Mouse (Mus musculus): ENCODE results near the gene Ran.

Gene Ran

GRCm38 (mm10) chr5:129054675-129055284, 34.9 kb downstream of the Ran start:
- in situ Hi-C loops (cut with MboI, MseI) = no loop called here

GRCm38 (mm10) chr5:129059116-129059515, 39.2 kb downstream of the Ran start:
- in situ Hi-C loops (cut with MboI, MseI) = no loop called here

GRCm38 (mm10) chr5:129061579-129061978, 41.7 kb downstream of the Ran start:
- in situ Hi-C loops (cut with MboI, MseI) = loop anchor here (5.0 kb wide), 2 partner anchors 521 to 531 kb away; partner anchors contain the start of gene Mmp17 (in 1 of the 2)

GRCm38 (mm10) chr5:129063037-129063791, 43.3 kb downstream of the Ran start:
- in situ Hi-C loops (cut with MboI, MseI) = loop anchor here (5.0 kb wide), 2 partner anchors 519 to 529 kb away; partner anchors contain the start of gene Mmp17 (in 1 of the 2)

GRCm38 (mm10) chr5:129063792-129064087, 43.9 kb downstream of the Ran start:
- in situ Hi-C loops (cut with MboI, MseI) = loop anchor here (5.0 kb wide), 2 partner anchors 519 to 529 kb away; partner anchors contain the start of gene Mmp17 (in 1 of the 2)

- in situ Hi-C loops (cut with MboI, MseI) = loop anchor here (5.0 kb wide), 2 partner anchors 518 to 528 kb away; partner anchors contain the start of gene Mmp17 (in 1 of the 2)
Measured at GRCm38 (mm10) chr5:129064186-129064585, 44.3 kb downstream of the Ran start.

GRCm38 (mm10) chr5:129065301-129065700, 45.4 kb downstream of the Ran start:
- in situ Hi-C loops (cut with MboI, MseI) = loop anchor here in 1 of 2 experiments (5.0 kb wide), 1 partner anchor 97 kb away; no protein-coding TSS in a partner anchor

- in situ Hi-C loops (cut with MboI, MseI) = loop anchor here in 1 of 2 experiments (5.0 kb wide), 1 partner anchor 96 kb away; no protein-coding TSS in a partner anchor
Measured at GRCm38 (mm10) chr5:129065946-129066345, 46.1 kb downstream of the Ran start.

GRCm38 (mm10) chr5:129066541-129067230, 46.8 kb downstream of the Ran start:
- in situ Hi-C loops (cut with MboI, MseI) = loop anchor here in 1 of 2 experiments (5.0 kb wide), 1 partner anchor 96 kb away; no protein-coding TSS in a partner anchor

- in situ Hi-C loops (cut with MboI, MseI) = loop anchor here in 1 of 2 experiments (5.0 kb wide), 1 partner anchor 95 kb away; no protein-coding TSS in a partner anchor
Measured at GRCm38 (mm10) chr5:129067231-129067834, 47.5 kb downstream of the Ran start.

- in situ Hi-C loops (cut with MboI, MseI) = loop anchor here in 1 of 2 experiments (10.0 kb wide), 1 partner anchor 333 kb away; no protein-coding TSS in a partner anchor
Measured at GRCm38 (mm10) chr5:129071761-129072280, 52.0 kb downstream of the Ran start.

- in situ Hi-C loops (cut with MboI, MseI) = loop anchor here in 1 of 2 experiments (10.0 kb wide), 1 partner anchor 331 kb away; no protein-coding TSS in a partner anchor
Measured at GRCm38 (mm10) chr5:129073404-129073803, 53.5 kb downstream of the Ran start.
